Mouse (Mus musculus): ENCODE data around the gene Mag.
"Not testable (repeated sequence)": the region's sequence is repeated elsewhere in the genome, so short reads cannot be mapped to it uniquely, and the experiment has no call there.

Gene Mag

DNA sequence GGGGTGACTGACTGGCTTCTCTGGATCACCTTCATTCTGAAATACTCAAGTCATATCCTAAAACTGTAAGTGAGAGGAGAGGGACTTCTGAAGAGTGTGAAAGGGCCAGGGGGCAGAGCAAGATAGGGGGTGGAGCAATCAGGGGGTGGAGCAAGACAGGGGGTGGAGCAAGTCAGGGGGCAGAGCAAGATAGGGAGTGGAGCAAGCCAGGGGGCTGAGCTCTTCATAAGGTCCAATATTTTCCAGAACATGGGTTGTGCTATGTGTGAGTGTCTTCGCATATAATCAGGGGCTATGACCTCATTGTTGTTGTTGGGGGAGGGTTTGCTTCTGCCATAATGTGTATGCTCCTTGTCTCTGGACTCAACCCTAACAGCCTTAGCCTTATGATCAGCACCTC is 25.4 kb upstream of the Mag start:
- not testable (repeated sequence) for DNase-seq (ENCODE audit: low spot score in 2 of 2)

DNA sequence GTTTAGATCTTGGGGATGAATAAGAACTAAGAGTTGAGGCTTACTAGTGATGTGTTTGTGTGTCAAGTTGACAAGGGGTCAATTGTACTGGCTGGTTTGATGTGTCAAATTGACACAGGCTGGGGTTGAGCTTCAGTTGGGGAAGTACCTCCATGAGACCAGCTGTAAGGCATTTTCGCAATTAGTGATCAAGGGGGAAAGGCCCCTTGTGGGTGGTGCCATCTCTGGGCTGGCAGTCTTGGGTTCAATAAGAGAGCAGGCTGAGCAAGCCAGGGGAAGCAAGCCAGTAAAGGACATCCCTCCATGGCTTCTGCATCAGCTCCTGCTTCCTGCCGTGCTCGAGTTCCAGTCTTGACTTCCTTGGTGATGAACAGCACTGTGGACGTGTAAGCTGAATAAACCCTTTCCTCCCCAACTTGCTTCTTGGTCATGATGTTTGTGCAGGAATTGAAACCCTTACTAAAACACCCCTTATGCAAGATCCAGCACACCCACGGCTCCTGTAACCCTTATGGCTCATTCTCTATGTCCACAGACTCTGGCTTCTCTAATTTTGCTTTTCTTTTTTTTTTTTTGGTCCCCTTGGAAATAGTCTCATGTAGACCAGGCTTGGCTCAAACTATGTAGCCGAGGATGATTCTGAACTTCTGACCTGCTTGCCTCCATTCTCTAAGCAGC is 20.9 kb upstream of the Mag start:
- DNase-seq (ENCODE audit: low spot score in 2 of 2), result not testable (repeated sequence)

DNA sequence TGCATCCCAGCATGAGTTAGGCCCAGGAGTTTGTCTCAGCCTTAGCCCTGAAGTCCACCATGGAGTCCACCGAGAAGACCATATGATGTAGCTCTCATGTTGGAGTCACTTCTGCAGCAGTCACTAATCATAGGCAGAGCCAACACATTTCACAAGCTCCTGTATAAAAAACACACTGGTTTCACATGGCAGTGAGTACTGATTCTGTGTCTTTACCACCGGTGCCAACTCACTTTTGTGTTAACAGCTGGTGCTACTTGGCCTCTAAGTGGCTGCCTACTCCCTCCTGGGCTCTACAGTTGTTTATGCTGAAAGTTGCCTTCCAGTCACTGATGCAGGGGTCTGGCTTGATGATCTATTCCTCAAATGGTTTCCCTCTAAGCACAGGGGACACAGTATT is 9.9 kb upstream of the Mag start, which contains the start of gene Hamp2:
Gene Hamp2 (minus strand): TSS at position 101 of the 400 bp plus-strand sequence.
- not testable (repeated sequence) for DNase-seq (ENCODE audit: low spot score in 2 of 2)

DNA sequence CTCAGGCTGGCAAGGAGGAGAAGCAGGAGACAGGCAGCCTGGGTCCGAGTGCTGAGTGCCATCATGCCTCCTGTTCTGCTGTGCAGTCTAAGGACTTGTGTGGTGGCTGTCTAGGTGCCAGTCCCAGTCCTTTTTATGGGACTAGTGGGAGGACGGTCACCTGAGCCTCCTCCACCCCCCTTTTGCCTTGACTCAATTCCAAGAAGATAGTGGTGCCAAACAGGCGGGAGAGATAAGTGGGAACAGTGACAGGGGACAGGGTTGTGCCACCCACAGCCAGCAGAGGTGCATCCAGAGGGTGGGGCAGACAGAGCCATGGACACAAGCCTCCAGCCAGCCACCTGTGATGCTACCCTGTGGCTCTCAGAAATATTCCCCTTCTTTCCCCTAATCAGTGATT is 9.4 kb upstream of the Mag start:
- no peak for DNase-seq (ENCODE audit: low spot score in 2 of 2)

DNA sequence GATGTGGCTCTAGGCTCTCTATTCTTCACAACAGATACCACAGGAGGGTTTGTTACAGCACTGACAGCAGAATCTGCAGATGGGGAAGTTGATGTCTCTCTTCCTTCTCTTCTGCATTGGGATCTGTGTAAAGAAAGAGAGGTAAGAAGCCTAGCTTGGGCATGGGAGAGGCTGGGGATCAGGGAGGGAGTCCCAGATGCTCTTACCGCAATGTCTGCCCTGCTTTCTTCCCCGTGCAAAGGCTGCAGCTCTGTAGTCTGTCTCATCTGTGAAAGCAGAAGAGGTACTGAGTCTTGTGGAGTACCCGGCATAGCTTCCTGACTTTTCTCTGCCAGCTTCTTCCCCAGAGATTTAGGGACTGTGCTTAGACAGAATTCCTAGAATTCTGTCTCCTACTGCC is 7.8 kb upstream of the Mag start:
- DNase-seq (ENCODE audit: low spot score in 2 of 2), result not testable (repeated sequence)

GRCm38 (mm10) chr7:30920217-30920616 is 5.5 kb upstream of the Mag start:
- no peak for DNase-seq (ENCODE audit: low spot score in 2 of 2)

DNA sequence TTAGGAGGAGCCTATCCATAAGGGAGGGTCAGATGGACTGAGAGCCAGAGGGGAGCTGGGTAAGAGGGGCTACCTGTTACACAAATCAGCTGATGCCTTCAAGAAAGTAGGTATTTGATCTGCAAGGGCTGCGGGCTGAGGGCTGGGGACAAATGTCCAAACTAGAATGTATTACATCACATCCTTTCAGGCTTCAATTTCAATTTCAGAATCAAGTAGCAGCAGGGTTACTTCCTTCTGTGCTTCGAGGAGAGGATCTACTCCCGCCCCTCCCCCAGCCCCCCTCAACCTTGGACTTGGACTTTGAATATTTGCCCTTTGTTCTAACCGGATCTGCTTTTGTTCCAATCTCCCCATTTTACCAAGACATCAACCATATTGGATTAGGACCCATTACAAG is 2.5 kb upstream of the Mag start:
- no peak for DNase-seq (ENCODE audit: low spot score in 2 of 2)

- DNase-seq (ENCODE audit: low spot score in 2 of 2), result no peak
Measured at GRCm38 (mm10) chr7:30916713-30917112, 2.0 kb upstream of the Mag start.

- DNase-seq (ENCODE audit: low spot score in 2 of 2), result no peak
Measured at GRCm38 (mm10) chr7:30909773-30910172, 4.9 kb downstream of the Mag start.

DNA sequence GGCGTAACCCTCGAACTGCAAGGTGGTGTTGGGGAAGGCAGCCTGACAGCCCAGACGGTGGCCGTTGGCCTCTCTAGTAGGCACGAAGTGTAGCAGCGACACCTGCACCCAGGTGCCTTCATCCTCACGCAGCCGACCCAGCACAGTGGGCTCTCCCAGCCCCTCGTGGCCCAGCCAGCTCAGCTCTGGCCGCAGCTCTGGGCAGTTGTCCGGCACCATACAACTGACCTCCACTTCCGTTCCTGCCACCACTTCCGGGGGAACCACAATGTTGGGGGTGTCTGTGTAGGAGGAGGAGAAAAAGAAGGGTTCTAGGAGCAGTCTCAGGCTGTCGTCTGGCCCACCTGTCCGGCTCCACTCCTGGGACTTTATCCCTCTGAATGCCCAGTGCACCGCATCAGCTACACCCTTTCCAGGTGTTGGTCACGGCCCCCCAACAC is 5.7 kb downstream of the Mag start:
- DNase-seq (ENCODE audit: low spot score in 2 of 2), result no peak

DNA sequence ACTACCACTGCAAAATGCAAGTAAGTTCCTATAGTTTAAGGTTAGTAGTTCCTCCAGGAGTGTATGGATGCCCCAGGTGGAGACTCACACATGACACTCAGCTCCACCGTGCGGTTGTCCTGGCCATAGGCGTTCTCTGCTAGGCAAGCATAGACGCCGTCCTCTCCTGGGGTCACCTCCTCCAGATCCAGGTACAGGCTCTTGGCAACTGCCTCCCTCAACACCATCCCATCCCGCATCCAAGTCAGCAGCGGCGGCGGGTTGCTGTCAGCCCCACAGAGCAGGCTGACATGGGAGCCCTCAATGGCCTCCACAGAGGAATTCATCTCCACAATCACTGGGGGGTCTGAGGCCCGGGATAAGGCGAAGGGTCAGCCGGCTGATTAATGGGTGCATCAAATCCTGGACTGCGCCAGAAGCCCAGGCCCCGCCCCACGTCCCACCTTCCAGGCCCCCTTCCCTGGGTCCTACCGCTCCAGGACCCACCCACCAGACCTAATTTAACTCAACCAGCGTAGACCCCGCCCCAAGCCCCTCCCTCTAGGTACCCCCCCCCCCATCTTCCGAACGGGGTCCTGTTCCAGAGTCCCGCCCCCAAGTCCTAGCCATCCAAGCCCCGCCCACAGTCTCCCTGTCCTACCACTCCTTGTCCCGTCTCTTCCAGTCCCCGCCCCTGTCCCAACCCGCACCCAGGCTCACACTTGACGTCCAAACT is 6.2 kb downstream of the Mag start:
- DNase-seq (ENCODE audit: low spot score in 2 of 2), result no peak

DNA sequence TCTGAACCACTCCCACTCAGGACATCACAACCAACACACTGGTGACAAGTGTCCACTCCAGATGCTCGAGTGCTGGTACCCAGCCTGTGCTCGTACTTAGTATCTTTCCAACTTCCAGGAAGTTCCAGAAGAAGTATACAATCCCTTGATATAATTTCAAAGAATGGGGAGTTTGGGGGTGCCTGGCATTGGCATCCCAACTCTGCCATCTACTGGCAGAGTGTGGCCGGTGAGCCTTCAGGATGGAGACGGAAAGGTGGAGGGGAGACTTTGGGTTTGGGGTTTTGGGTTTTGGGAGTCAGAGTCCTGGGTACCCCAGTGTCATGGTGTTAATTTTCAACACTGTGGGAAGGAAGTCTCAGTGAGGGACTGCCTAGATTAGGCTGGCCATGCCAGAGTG is 10.6 kb downstream of the Mag start:
- no peak for DNase-seq (ENCODE audit: low spot score in 2 of 2)

GRCm38 (mm10) chr7:30895217-30895616 is 19.5 kb downstream of the Mag start:
- no peak for DNase-seq (ENCODE audit: low spot score in 2 of 2)

GRCm38 (mm10) chr7:30892515-30892914 is 22.2 kb downstream of the Mag start:
- no peak for DNase-seq (ENCODE audit: low spot score in 2 of 2)

DNA sequence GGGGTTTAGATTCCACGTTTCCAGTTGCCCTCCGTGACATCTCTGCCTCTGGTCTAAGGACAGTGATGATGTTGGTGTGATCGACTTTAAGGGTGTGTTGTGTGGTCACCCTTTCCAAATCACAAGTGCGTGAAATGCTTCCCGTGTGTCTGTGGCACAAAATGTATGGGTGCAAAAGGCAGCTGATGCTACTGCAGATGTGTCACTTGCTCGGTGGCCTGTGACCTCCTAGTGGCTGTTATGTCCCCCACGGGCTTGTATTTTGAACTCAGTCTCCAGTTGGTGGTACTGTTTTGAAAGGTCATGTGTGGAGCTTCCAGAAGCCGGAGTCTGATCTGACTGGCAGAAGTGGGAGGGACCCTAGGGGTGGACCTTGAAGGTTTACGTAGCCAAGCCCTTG is 22.9 kb downstream of the Mag start:
- no peak for DNase-seq (ENCODE audit: low spot score in 2 of 2)

DNA sequence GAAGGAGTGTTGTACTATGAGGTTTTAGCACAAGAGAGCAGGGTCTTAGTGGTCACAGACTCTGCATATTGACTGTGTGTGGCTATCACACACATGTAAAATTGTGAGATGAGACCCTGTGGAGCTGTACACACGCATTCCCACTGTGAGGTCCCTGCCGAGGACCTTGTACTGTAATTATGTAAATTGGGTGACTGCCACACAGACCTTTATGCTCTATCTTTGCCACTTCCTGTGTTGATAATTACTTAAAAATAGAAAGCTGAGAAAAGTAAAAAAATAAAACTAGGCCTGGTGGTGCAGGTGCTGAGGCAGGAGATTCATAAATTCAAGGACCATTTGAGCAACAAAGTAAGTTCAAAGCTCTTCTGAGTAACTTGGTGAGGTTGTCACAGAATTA is 24.0 kb downstream of the Mag start:
- no peak for DNase-seq (ENCODE audit: low spot score in 2 of 2)

GRCm38 (mm10) chr7:30888786-30889185 is 25.9 kb downstream of the Mag start:
- DNase-seq (ENCODE audit: low spot score in 2 of 2), result no peak

DNA sequence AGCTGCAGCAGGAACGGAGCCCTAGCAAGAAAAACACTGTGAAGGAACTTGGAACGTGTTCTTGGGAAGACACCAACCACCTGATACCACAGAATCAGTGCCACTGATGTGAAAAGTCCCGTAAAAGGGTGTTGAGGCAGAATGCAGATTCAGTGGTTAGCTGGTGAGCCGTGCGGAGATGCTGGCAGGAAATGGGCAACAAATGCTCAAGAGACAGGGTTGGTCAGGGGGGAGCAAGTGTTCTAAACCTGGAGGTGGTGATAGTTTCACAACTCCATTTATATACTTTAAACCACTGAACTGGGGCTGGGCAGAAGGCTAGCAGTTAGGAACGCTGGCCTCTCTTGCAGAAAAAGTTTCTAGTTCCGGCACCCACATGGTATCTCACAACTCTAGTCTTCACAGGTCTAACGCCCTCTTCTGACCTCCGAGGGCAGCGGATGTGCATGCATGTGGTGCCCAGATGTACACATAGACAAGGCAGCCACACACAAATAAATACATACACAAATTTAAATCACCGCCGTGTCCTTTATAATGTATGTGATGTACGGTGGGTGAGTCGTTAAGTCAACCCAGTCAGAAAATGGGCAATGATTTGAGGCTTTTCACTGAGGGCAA is 27.0 kb downstream of the Mag start:
- no peak for DNase-seq (ENCODE audit: low spot score in 2 of 2)

DNA sequence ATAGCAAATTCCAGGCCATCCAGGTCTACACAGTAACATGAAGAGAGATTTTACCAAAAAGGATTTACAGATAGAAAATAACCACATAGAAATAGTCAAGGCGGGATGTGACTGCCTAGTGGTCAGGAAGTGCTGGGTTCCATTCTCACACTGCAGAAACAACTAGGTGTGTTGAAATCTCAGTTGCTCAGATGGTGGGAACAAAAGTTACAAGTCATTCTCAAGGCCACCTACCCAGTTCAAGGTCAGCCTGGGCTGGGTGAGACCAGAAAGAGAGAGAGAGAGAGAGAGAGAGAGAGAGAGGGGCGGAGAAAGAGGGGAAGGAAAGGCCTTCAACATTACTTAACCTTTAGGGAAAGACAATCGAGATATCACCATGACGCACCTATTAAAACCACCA is 27.8 kb downstream of the Mag start:
- no peak for DNase-seq (ENCODE audit: low spot score in 2 of 2)

- no peak for DNase-seq (ENCODE audit: low spot score in 2 of 2)
Measured at GRCm38 (mm10) chr7:30884047-30884446, 30.6 kb downstream of the Mag start.

DNA sequence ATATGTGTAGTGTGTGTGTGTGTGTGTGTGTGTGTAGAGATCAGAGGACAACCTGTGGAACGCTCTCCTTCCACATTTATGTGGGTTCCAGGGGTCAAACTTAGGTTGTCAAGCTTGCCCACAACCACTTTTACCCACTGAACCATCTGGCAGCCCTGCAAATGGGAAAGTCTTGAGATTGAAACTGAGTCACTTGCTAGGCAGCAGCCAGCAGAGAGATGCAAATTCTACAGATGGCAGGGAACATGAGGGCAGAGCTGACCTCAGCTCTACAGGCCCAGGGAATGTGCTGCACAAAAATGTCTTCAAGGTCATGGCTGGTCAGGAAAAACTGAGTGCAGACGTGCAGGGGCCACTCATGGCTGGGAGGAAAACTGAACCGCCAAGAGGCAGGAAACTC is 33.3 kb downstream of the Mag start:
- no peak for DNase-seq (ENCODE audit: low spot score in 2 of 2)

- DNase-seq (ENCODE audit: low spot score in 2 of 2), result no peak
Measured at GRCm38 (mm10) chr7:30880176-30880575, 34.5 kb downstream of the Mag start, which contains the start of gene Cd22. Cd22 (minus strand) TSS chr7:30880342.

GRCm38 (mm10) chr7:30878950-30879349 is 35.7 kb downstream of the Mag start:
- no peak for DNase-seq (ENCODE audit: low spot score in 2 of 2)
